Mouse (Mus musculus): ENCODE results near the gene Pepd.
A peak's percentile ranks its signal among the peaks of the same experiment; 100 is the strongest.

Gene Pepd

DNA sequence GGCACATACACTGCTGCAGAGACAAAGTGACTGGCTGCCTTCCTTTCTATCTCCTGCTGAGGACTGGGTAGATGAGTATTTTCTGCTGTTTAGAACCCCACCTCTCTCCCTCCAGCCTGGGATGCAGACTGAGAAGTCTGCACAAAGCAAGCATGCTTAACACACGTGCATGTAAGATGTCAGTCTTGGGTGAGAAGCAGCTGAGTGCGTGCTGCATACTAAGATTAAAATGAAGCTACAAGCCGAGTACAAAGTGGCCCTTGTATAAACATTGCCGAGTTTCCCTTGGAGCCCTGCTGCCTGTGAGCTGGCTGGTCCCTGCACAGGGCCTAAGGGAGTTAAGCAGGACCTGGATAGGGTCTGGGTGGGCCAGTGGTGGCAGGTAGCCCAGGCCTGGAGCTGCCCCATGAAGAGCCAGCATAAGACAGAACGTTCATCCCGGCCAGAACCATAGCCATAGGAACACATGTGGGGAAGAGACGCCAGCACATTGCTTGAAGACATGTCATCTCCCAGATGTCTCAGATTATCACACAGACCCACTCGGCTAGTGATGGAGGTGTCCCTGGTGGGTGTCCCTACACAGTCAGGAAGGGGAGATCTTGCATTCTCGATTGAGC, 115.7 kb downstream of the Pepd start:
- DNase-seq (ENCODE audit: low spot score), result no peak

DNA sequence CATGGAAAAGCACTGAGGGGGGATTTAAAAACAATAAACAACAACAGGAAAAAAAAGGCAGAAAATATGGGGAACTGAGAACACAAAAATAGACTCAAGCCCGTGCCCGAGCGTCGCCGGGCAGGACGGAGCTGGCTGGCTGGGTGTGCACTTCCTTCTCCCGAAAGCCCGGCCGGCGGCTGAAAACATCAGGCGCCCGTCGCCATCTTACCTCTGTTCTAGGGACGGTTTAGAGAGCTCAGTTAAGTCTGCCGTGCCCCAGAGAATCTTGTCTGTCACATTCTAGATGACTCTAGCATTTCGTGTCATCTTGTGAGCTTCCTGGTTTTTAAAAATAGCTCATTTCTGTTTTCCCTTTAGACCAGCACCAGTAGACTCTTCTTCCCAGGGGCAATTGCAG, 116.4 kb downstream of the Pepd start:
- DNase-seq (ENCODE audit: low spot score), result no peak

DNA sequence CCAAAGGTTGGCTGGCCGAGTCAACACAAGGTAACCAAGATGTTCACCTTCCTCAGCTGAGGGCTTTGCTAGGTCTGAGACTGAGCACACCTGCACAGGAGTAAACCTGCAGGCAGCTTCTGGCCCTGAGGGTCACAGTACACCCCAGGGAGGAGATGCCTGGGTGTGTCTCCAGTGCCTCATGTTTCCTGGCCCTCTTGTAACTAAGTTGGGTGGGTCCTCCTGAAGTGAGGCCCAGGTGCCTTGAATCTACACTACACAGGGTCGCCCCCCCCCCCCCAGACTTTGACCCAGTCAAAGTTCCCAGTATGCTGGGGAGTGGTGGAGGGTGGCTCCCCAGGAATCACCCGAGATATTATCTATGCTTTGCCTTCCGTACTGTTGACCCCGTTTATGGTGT, 117.0 kb downstream of the Pepd start:
- DNase-seq (ENCODE audit: low spot score), result no peak

DNA sequence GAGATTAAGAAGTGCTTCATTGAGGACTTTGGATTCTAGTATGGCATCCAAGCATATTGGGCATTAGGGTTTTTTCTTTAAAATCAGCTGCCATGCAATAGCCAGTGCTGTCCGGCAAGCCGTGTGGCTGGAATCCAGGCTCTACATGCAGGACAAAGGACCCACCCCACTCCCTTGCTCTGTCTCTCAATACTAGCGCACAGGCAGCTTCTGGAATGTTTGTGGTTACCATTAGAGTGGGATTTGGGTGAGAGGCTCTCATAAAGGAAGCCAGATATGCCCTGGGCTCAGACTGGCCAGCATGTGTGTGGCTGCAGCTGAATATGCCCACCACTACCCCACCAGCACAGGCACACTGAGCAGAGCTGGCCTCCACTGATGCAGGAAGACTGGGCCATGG, 117.5 kb downstream of the Pepd start:
- DNase-seq (ENCODE audit: low spot score), result no peak

DNA sequence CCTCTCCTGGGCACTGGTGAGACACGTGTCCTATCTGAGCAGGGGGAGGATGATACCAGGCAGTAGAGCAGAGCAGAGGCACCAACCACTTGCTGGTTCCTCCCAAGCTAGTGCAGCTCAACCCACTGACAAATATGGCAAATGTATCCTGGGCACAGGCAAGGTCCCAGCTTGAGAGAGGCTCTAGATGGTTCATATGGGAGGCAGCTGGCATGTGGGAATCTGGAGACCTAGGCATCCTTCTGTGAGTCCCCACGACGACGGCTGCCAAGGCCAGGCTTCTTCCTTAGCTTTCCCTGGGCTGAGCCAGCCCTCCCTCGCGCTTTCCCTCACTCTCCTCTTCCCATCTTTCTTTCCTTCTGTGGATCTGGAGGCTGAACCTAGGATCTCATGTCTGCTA, 118.4 kb downstream of the Pepd start:
- no peak for DNase-seq (ENCODE audit: low spot score)

DNA sequence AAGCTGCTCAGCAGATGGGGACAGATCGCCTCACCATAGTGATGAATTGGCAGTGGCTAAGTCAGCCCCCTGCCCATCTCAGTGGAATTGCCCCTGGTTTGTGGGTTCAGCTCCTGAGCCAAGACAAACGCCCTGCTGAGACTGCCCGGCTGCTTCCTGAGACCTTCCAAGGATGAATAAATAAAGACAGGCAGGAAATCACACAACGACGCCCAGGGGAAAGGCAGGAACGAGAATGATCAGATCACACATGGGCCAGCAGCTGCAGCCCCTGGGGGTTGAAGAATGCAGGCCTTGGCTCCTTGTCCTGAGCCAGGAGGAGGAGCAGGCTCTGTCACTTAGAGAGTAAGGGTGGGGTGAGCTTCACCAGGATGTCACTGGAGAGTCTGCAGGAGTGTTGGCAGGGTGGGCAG, 123.0 kb downstream of the Pepd start:
- DNase-seq (ENCODE audit: low spot score), result peak; percentile 64

DNA sequence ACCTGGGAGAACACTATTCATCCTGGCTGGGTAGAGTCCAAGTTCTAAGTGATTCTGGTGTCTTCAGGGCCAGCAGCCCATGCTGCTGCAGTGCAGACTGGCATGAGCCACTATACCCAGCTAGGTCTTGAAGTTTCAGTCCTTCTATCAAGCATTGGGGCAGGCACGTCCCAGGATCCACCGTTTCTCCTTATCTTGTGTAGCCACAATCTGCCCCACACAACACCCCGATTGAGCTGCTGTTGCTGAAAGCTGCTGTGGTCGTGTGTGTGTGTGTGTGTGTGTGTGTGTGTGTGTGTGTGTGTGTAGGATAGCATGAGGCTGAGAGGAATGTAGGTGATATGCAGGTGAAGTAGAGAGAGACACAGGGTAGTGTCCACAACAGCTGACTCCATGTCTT, 123.4 kb downstream of the Pepd start:
- no peak for DNase-seq (ENCODE audit: low spot score)

DNA sequence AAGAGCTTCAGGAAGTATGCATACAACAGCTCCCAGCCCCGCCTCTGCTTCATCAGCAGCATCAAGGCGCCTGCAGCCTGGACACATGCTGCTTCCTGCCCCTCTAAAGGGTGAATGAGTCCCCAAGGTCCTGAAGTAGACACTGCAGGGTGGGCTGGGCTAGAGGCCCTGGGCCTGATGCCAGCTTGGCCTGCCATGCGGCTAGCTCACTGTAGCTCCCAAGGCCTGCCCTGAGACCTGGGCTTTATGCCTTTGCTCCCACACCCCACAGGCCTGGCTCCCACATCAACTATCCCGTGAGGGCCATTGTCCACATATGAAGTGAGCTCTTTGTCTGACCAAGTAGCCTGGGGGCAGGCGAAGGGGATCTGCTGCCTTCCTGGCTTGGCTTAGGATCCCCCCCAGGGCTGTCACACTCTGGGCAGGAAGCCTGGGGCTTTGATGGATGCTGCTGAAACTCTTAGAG, 124.1 kb downstream of the Pepd start:
- DNase-seq (ENCODE audit: low spot score), result peak; percentile 71

DNA sequence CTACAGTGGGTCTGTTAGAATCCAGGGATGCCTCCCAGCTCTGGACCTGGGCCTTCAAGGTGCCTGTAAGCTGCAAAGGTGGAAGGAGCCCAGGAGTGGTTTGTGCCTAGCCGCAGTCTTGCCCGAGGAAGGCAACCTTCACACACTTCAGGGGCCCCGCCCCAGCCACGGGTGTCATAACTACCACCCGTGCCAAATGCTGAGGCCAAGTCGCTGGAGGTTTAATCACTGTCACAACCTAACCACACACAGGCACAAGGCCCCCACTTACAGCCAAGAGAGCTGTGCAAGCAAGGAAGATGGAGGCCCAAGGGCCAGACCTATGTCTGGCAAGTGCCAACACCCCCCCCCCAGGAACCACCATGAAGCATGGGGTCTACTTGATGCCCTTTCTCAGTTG, 125.2 kb downstream of the Pepd start:
- DNase-seq (ENCODE audit: low spot score), result no peak

DNA sequence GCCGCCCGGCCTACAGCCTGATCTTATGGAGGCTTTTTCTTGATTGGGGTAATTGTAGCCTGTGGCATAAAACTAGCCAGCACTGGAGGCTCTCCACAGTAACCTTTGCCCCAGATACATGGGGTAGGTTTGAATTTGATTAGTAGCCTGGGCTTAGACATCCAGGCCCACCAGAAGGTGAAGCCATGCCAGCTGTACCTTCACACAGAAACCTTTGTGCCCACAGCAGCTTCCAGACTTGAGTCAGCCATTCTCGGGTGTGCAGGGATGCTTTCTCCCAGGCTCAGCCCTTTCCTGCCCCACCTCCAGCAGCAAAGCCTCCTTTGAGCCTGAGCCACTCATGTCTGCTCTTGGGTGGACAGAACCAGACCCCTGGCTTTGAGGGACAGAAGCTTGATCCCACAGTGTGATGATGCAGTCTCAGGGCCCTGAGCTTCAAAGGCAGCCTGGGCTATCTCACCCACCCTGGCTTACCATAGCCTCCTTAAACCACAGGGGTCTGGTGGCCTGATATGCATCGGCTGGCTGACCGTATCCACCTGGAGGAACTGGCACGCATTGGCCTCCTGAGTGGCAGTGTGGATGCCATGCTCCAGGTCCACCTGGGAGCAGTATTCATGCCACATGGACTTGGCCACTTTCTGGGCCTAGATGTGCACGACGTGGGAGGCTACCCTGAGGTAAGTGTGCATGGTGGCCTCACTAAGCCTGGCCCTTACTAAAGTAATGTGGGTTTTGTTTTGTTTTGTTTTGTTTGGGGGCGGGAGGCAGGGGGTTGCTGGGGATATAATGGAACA, 128.2 kb downstream of the Pepd start:
- DNase-seq (ENCODE audit: low spot score), result peak; percentile 55

DNA sequence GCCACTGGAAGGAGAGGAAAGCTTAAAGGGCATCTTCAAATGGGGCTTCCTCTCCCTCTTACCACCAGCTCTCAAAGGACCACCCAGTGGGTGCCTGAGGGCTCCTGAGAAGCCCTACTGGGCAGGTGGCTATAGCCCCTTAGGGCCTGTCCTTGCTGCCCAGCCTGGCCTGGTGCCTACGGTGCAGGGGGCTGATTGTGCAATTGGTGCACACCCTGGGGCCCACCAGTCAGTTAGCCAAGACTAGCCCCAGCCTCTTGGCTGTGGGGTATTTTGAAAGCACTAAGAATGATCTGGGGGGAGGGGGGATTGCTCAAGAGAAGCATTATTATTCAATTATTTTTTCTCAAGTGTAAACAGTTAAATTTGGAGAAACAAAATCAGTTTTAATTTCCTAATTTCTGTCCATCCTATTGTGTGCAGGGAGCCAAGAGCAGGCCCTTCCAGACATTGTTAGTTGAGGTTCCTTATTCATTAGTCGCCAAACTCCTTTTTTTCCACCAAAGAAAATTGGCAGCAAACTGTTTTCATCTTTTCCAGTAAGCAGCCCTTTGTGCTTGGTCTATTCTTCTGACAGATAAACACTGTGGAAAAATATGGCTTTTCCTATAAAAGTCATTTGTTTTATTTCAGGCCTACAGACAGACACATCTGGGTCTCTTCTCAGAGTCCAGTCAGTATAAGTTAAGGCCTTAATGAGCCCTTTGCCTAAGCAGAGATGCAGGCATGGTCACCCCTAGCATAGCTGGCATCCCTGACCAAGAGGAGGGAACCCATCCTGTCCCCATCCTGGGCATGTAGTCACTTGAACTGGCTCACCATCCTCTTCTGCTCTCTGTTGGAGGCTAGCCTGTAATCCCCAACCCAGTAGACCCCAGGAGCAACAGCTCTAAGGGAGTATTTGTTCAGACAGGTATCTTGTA, 129.4 kb downstream of the Pepd start:
- DNase-seq (ENCODE audit: low spot score), result no peak

DNA sequence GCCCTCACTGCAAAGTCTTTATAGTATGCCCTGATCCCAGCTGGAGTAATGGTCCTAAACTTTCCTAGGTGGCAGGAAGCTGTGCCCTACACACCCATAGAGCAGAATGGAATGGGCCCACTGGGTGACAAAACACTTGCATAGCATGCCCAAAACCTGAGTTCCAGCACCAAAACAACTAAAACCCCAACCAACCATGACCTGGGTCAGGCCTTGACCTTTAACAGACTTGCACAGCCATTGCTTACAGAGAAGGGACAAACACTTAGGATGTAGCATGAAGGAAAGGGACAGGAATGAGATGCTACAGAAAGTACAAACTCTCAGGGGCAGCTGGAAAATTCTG, 130.0 kb downstream of the Pepd start:
- DNase-seq (ENCODE audit: low spot score), result no peak

DNA sequence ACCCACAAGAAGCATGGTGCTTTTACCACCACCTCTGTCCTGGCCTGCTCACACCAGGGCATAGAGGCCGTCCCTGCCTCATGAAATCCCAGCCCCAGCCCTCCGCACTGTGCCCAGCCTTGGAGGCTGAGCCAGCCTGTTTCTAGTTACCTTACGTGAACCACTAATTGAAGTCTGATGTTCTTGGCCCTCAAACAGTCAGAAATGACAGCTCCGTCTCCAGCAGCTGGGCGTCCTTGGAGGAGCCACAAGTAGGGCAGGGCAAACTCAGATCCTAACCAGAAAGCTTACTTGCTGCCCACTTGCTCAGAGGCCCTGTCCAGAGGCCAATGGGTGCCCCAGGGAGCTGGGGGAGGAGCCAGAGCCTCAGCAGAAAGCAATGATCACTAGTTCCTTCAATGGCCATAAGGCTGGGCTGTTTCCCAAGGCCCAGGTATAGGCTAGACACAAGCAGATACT, 130.6 kb downstream of the Pepd start:
- peak; percentile 41 for DNase-seq (ENCODE audit: low spot score)

DNA sequence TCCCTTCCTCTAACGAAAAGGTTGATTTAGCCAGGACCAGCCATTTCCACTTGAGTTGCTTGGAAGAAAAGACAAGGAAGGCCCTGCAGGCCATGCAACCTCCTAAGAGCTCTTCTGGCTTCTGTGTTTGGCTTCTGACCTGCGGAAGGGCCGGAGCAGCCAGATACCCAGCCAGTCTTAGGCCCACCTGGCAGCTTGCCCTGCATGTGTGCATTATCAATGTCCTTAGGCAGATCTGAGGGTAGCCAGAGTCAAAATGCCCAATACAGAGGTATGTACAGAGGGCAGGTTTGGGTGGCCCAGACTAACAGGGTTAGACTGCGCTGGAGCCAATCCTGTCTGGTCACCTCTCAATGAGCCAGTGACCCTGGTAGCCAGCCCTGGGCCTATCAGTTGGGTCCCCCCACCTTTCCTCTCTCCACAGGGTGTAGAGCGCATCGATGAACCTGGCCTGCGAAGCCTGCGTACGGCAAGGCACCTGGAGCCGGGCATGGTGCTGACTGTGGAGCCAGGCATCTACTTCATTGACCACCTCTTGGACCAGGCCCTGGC, 131.2 kb downstream of the Pepd start:
- no peak for DNase-seq (ENCODE audit: low spot score)

DNA sequence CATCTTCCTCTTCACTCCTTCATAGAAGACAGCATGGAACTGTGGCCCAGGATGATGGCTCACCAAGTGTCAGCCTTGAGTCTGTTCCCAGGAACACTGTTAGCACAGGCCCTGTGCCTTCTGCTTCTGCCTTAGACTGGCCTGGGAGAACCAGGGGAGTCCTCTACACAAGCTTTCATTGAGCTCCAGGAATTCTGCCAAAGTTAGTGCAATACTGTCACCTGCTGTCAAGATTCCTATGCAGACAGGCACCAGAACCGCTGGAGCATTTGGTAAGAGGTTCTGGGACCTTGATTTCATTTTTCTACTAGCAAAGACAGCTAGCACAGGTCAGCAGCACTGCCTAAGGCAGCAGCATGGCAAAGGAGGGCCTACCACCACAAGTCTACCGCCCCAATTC, 132.5 kb downstream of the Pepd start:
- no peak for DNase-seq (ENCODE audit: low spot score)

DNA sequence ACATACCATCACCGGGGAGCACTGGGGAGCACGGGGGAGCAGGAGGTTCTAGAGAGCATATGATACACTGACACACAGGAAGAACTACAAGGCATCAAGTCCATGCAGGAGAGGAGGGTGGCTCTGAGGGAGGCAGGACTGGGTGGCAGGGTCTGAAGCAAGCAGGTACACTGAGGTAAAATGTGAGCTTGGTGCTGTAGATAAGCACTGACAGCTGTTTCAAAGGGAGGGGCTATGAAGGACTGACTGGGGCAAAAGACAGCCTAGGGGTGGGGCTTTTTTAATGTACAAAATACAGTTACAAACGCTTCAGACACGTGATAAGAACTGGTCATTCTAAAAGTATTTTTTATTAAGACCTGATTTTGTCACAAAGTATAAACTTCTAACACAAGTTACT, 133.9 kb downstream of the Pepd start:
- no peak for DNase-seq (ENCODE audit: low spot score)

DNA sequence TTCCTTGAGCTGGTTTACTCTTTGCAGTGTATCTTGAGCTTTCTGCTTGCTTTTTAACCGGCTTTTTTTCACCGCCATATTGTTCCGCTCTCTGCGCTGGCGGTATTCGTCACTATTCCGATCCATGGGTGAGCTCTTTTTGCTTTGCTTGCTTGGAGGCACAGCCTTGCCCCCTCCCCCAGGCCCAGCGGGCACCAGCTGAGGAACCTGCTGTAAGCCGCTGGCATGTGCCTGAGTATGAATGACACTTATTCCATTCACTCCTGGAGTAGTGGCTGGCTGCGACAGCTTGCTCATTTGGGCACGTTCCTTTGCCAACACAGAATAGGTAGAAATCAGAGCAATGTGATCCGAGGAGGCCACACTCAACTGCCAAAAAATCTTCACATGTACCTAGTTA, 138.4 kb downstream of the Pepd start:
- DNase-seq (ENCODE audit: low spot score), result no peak

DNA sequence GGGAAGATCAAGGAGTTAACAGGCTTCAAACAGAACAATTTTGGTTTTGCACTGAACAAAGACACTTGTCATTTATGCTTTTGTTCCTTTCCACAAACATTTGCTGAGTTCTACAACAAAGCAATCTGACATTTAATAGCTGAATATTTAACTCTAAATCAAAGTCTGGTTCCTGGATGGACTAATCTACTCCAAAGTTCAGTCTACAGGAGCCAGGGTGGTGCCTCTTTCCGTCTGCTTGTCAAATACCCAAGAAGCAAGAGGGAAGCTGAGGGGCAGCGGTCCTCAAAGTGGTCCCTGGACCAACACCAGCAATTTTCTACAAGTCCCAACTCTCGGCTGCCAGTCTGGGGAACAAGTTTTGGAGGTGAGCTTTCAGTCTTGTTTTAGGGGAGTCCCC, 141.0 kb downstream of the Pepd start:
- no peak for DNase-seq (ENCODE audit: low spot score)

DNA sequence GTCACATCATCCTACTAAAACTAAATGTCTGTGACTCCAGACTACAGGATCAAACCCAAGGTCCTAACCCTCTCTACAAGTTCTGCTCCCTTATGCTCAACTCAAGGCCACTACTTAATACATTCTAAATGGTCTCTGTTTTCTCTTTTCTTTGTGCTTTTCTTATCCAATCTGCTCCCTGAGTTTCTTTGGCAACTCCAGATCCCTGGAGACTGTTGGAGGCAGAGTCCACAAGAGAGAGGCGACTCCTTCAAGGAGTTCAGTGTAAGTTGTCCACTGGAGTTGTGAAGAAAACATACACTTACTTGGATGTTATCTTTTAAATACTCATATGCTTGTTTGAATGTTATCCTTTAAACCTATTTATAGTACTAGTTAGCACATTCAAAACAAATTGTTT, 142.1 kb downstream of the Pepd start:
- DNase-seq (ENCODE audit: low spot score), result peak; percentile 23

DNA sequence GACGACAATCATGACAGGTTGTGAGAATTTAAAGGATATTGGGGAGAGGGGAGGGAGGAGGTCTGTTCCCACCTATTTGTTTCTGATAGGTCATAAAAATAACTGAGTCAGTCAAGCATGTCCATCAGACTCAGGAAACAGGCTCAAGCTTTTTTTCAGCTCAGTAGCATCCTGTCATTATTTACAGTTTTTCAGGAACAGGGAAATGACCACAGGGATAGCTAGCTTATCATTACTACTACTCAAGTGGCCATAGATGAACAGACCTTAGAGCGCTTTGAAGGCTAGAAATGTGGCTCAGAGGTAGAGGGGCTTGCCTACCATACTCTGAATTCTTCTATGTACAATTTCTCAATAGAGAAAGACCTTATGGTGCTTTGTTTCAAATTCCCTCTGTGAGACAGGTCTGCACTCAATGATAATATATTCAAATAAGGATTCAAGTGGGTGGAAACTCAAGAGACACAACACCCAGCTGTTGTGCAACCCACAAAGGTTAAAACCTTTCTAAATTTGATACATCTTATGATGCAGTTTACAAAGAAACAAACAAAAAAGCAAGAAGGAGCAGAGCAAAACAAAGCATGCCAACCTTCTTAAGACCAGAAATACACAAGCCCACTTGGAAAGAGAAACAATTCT, 142.9 kb downstream of the Pepd start:
- DNase-seq (ENCODE audit: low spot score), result no peak

DNA sequence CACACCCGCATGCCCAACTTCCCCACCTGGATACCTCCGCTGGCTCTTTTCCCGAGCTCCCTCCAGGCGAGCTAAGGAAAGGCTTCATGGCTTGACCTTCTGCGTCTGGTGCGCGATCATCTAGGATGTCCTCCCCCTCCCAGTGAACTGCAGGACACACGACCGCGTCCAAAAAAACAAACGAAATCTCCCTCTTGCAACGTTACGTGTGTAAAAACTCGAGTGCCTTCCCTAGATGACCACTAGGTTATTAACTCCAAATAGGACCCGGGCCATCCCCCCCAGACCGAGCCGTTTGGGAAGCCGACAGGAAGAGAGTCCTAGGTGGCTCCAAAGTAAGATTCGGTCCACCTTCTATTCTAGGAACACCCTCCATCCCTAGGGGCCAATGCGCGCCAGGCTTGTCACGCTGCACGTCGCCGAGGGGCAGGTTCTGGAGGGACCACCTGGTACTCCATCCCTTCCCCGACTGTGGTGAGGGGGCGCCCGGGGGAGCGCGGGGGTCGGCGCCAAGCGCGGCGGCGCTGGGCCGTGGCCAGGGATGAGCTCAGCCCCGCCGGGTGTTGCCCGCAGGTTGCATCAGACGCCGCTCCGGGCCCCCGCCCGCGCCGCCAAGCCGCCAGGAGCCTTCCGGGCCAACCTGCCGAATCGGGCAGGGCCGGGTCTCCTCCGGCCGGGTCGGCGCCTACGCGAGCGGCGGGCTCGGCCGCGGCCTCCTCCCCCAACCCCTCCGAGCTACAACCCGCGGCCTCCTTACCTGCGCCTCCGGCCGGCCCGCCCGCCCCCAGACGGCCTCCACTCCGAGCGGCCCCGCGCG, 143.6 kb downstream of the Pepd start:
- peak; percentile 75 for DNase-seq (ENCODE audit: low spot score)

Measured in MN1 (cell line).